Mouse (Mus musculus): ENCODE measurements around the gene Olfr295.

The Olfr295 gene

DNA sequence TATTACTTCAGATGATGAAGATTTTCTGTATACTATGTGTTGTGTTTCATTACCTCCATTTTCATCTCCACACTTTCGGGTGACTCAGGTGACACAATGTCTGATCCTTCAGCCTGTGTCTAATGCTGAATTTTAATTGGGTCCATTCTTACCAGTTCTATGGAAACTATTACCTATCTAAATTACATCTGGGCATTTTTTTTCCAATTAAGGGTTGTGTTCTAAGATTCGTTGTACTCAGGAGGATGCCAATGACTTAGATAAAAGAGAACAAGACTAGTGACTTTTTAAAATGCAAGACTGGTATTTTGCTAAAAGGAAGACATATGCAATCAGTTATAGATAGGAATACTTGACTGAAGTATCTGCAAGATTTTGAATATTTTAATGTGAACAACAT, at the start of gene Olfr295:
Gene Olfr295 (plus strand): TSS at position 301 of the 400 bp plus-strand sequence.
- no peak for DNase-seq (ENCODE audit: low spot score)

DNA sequence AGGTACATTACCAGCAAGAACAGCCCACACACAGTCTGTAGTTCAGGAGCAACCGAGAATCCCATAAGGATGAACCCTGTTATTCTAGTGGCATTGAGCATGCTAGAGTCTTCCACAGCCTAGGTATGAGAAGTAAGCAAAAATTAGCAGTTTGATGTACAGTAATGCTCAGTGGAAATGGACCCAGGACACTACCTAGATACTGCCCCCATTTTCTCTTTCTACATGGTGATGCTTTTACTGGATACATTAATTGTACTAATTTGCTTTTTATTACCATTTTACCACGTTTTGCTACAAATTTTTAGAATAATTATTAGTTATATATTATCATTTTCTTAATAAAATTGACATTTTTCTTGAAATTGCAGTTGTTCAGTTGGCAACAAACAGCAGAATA, 32.9 kb downstream of the Olfr295 start, which contains the start of gene Olfr294:
Gene Olfr294 (minus strand): TSS at position 101 of the 400 bp plus-strand sequence.
- DNase-seq (ENCODE audit: low spot score) = no peak

All from testis, postnatal 10 days (tissue).